Mouse (Mus musculus) kidney, adult 9 months (tissue): ENCODE measurements at regions not wholly inside any gene's neighbourhood (a gene's known extent, or its start where the extent isn't known, plus 50 kb on each side); places are given as distances from the start of the nearest gene placed in this dataset.

Source experiments
- DNase-seq: peaks from one replicate; pipeline ENCODE4 v3.0.0; 2022

- no peak for DNase-seq
These were observed 418.1 kb upstream of the Nr5a2 start for GRCm38 (mm10) chr1:137378072-137378985.

- no peak for DNase-seq
These were observed 416.4 kb upstream of the Nr5a2 start for GRCm38 (mm10) chr1:137376685-137377084.

GRCm38 (mm10) chr1:137374641-137375040, 414.4 kb upstream of the Nr5a2 start:
- DNase-seq = peak; percentile 10

GRCm38 (mm10) chr1:137373509-137374420, 413.5 kb upstream of the Nr5a2 start:
- DNase-seq = no peak

- DNase-seq = no peak
These were observed 412.0 kb upstream of the Nr5a2 start for GRCm38 (mm10) chr1:137372236-137372635.

GRCm38 (mm10) chr1:137364396-137364795, 404.1 kb upstream of the Nr5a2 start:
- no peak for DNase-seq

- no peak for DNase-seq
These were observed 403.7 kb upstream of the Nr5a2 start for GRCm38 (mm10) chr1:137363969-137364368.

- DNase-seq = no peak
These were observed 403.3 kb upstream of the Nr5a2 start for GRCm38 (mm10) chr1:137363561-137363960.

GRCm38 (mm10) chr1:137360688-137361570, 400.7 kb upstream of the Nr5a2 start:
- DNase-seq = no peak

GRCm38 (mm10) chr1:137355941-137356512, 395.8 kb upstream of the Nr5a2 start:
- no peak for DNase-seq

- no peak for DNase-seq
These were observed 392.3 kb upstream of the Nr5a2 start for GRCm38 (mm10) chr1:137352390-137353027.

- DNase-seq = no peak
These were observed 373.9 kb upstream of the Nr5a2 start for GRCm38 (mm10) chr1:137334137-137334536.

- no peak for DNase-seq
These were observed 372.0 kb upstream of the Nr5a2 start for GRCm38 (mm10) chr1:137332108-137332769.

GRCm38 (mm10) chr1:137331746-137332107, 371.5 kb upstream of the Nr5a2 start:
- no peak for DNase-seq

- peak; percentile 42 for DNase-seq
These were observed 370.4 kb upstream of the Nr5a2 start for GRCm38 (mm10) chr1:137330634-137331033.

- no peak for DNase-seq
These were observed 363.8 kb upstream of the Nr5a2 start for GRCm38 (mm10) chr1:137323884-137324594.

GRCm38 (mm10) chr1:137323035-137323680, 362.9 kb upstream of the Nr5a2 start:
- DNase-seq = no peak

- DNase-seq = no peak
These were observed 342.6 kb upstream of the Nr5a2 start for GRCm38 (mm10) chr1:137302757-137303422.
